Mouse (Mus musculus) spleen, adult 10 weeks (tissue): Measurements from ENCODE around the gene Ccdc34. TPM values are rescaled to one million over a fixed set of nuclear protein-coding genes. Genes with fewer than 3 reads are reported as not detected.

Source experiments
- polyA plus RNA-seq: library from polyadenylated mRNA; stranded (reverse); fragments of 350-450 nt; fragmentation: Illumina TruSeq; extraction: RNeasy Lipid Tissue Mini Kit (QIAGEN cat#74804); gene quantifications from one replicate; pipeline ENCODE4 v1.2.3, GENCODE M21; 2015; ENCODE audit warnings: low replicate concordance; ENCODE audit not compliant: insufficient read depth

Ccdc34 gene
- polyA plus RNA-seq, result 12.8 TPM

DNA sequence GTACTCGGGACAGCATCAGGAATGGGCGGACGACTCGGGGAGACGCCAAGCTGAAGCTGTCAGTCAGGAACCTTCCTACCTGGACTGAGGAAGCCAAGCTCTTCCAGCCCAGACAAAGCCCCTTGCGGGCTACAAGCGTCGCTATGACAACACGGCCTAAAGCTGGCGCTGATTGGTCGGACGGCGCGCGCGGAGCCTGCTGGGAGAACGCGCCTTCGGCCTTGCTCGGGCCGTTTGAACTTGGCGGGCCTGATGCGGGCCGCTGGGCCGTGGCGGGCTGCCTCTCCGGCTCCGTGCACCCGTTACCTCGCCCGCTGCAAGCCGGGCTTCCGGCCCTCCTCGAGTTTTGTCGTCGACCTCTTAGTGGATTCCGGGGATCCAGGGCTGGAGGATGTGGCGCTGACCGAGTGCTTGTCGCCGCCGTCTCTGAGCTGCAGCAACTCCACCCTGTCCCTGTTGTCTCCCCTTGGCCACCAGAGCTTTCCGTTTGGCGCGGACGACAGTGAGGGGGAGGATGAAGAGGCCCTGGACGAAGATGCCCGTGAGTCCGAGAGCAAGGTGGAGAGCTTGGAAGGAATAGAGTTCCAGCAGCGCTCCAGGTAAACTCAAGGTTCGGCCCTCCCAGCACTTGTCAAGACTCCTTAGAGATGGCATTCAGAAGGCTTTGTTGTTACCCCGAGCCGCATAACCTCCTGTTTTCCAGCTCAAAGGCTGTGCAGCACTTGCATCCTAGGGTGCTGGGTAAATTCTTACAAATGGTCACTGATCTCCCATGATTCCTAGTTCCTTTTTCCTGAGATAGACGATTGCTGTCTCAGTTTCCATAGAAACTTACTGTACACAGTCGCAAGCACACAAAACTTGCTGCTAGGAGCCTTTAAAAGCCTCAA lies at the start of gene Ccdc34:
Gene Ccdc34, plus strand, starts transcription at position 202 of the 890 bp plus-strand sequence.

Other genes with a start within 250 kb of the Ccdc34 start
- 70.8 TPM for gene Lin7c, start 127.0 kb upstream of the Ccdc34 start, polyA plus RNA-seq
- gene Lgr4, start 100.2 kb upstream of the Ccdc34 start, polyA plus RNA-seq, result 2.6 TPM